Mouse (Mus musculus) brain, embryonic 18.5 days (tissue): ENCODE data around the gene Pdia5.

Experiments
- DNase-seq: peaks from one replicate; pipeline ENCODE4 v3.0.0-alpha.2; 2012; ENCODE audit warnings: low read depth, low spot score

Gene Pdia5

DNA sequence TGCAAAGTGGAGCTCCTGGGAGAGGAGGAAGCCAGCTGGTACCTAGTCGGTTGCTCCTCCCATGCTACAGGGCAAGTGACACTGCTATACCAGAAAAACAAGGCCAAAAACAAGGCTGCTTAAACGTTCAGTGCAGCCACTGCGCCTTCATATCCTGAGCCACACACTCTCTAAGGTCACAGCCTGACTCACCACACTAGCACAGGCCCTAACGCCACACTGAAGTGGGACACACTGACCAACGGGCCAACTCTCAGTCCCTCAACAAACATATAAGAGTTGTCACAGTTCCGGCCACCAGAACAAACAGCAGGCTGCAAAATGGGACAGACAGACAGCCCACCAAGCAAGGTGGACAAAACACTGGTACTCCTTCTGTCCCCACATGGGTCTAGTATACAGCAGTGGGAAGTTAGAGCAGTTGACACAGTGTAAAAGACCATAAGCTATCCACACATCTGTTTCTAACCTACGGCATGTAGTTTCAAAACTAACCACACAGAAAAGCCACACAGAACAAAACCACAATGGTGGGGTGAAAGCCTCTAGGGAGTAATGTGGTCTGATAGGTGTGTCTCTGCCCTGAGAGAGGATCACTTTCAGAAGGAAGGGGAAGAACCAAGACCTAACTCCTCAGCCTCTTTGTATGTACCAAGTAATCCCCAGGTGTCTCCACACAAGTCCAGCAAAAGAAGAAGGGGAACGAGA, 6.0 kb downstream of the Pdia5 start:
- DNase-seq: no peak

DNA sequence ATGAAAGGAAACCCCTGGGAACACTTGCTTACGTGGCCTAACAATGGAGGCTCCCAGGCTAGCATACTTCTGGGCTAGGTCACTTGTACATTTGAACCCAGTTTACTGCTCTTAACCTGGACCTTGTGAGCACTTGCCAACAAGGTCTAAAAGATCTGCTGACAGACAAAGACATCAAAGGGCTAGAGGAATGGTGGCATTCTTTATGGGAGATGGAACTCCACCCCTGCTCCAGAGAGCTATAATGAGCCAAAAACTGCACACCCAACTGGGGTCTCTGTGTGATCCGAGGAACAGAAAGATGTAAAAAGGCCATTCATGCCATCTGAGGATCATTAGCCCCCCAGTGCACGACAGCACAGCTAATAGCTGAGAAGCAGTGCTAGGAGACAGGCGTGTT, 6.6 kb downstream of the Pdia5 start:
- no peak for DNase-seq

DNA sequence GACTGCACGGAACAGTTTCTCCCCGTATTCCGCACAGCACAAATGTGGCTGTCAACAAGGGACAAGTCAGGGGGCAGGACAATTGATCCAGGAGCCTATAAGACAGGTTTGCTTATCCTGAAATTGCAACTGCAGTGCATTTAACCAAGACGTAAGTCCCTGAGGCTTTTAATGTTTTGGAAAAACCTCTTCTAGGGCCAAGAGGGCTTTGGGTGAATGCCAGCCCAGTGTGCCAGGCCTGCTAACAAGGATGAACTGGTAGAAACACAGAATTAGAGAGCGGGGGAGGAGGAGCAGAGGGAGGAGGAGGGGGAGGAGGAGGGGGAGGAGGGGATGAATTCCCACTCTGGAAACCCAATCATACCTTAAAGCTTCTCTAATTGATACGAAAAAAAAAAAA, 11.4 kb downstream of the Pdia5 start:
- DNase-seq: no peak

DNA sequence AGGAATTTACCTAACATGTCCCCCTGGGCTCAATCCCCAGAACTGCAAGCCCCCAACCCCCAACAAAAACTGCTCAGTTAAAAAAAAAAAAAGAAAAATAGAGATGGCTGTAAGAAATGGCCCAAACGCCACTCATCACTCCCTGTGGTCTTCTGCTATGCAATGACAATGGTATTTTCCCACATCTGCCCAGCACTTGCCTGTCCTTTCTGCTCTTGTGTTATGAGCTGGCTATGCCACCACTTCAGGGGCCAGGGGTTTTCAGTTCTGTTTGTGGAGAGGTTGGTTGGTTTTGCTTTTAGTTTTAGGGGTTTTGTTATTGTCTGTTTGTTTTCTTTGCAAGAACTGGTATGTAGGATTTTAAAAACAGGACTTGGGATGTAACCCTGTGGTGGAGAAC, 13.4 kb downstream of the Pdia5 start:
- DNase-seq: no peak

DNA sequence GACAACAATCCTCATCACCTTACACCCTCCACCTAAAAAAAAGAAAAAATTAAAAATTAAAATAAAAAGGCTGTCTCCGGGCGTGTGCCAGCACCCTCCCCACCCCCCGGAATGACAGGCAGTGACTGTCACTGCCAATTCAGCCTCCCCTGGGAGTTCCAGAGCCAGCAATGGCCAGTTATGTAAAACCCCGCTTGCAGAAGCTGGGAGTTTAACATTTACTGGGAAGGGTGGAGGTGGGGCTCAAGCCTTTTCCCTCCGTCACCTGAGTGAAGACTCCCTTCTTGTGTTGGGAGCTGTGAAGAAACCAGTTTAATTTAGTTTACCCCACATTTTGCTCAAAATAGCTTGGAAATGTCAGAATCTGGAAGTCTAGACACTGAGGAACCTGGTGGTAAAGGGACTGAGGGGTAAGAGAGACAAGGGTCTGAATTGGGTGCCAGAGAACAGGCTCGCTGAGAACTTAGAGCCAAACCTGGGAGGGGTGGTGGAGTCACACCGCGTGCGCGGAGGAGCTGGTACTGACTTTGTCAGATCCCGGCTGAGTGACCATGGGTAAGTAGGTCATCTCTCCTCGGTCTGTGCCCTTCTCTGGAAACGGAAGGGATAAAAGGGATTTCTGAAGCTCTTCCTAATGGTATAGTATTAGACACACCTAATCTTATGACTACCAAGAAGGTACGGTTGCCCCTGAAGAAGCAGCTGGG, 18.0 kb downstream of the Pdia5 start:
- DNase-seq: no peak

DNA sequence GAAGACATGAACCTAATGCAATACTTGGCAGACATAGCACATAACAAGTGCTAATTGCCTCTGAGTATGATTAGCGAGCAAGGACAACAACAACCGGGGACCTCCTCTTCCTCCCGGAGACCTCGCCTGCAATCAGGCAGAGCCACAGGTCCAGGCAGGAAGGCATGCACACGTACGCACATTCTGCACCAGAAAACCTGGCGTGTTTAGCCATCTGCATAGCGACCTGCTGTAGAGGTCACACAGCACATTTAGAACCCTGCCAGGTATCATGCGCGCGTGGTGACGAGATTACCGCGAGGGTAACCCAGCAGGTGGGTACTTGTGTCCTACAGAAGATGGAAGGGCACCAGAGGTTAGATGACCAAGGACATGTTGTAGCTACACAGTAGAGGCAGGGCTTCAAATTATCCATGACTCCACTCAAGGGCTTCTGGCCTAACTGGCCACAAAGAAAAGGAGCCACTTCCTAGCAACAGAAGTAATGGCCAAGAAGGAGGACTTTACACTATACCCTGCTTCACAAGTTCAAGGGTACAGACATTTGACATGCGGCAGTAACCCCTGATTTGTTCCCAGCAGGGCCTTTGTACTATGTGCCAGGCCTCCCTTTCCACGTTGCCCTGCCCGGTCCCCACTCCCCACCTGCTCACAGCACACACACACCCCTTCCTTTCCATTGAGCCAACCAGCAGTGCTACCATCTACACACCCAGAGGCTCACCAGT, 18.7 kb downstream of the Pdia5 start:
- no peak for DNase-seq

DNA sequence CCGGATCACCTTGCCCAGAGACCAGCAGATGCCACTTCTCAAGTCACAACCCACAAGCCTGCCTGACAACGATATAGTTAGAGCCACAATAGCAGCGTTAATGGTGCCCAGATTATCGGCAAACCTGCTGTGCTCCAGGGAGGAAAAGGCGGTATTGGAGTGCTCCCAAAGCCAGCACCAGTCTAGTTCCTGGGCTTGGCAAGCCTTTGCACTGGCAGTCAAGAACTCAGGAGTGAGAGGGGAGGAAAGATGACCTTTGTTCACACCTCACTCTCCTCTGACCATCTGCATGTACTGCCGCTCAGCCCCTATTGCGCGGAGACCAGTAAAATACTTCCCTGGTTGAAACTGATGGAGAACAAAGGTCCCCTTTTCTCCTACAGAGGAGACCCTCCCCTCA, 19.7 kb downstream of the Pdia5 start:
- DNase-seq: no peak

DNA sequence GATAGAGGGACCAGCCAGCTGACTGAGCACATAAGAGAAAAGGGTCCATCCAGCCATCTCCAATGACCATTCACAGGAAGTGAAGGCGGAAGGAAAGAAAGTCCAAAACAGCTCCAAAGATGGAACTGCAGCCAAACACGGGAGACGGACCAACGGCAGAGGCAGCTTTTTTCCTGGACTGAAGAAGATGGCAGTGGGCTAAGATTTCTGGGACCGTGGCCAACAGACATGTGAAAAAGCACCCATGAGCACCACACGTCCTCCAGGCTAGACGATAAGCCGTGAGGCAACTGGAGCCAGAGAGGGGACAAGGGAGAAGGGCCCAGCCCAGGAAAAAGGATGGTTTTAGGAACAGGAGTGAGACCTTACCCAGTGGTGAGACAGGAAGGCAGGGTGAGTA, 20.6 kb downstream of the Pdia5 start:
- DNase-seq: no peak

DNA sequence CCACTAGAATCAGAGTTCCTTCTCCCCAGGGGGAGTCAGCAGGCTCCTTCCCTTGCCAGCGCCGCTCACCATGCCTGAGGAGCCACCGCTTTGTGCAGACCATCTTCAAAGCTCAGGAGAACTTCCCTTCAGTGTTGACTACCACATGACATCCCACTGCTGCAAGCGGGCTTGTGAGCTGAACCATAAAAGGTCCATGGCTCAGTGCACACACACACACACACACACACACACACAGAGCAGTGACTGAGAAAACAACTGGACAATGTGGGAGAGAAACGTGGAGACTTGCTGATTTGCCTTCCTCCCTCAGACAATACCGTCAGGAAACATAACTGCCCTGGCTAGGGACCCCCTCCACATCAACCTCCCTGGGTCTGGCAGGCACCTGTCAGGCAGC, 21.7 kb downstream of the Pdia5 start:
- DNase-seq: no peak

DNA sequence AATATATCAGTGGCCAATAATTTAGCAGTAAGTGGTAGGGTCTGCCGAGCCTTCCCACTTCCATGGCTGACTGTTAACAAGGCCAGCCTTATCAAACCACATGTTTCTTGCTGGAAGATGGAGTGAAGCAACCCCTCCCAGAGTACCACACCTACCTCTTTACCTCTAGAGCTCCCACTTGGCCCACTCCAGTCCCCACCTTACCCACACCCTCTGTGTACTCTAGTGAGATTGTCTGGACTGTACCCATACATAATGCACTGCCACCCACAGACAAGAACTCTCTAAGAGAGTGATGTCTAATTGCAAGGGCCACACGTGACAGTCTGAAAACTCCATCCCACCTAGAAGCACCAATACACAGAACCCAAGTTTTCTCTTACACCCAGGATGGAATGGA, 23.6 kb downstream of the Pdia5 start:
- DNase-seq: no peak

DNA sequence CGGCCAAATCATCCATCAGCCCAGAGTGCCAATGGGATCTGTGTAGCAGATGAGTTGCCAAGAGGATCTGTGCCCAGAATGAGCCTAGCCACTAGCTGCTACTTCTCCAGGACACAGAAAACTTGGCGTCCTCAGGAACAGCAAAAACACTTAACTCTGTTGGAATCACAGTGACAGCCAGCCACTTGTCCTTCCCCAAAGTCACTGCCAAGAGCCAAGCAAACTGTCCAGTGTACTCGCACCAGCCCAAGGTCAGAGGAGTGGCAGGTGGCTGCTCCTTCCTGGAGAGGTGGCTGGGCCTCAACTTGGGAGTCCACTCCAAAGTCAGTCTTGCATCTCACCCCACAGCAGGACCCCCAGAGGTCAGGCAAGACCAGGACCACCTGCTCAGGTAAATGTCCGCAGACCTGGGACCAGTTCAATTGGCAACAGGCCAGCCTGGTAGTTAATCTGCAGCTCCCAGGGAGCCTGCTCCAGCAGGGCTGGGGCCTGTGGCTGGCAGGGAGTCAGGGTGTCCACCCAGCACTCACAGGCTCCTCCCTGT, 24.8 kb downstream of the Pdia5 start:
- no peak for DNase-seq

DNA sequence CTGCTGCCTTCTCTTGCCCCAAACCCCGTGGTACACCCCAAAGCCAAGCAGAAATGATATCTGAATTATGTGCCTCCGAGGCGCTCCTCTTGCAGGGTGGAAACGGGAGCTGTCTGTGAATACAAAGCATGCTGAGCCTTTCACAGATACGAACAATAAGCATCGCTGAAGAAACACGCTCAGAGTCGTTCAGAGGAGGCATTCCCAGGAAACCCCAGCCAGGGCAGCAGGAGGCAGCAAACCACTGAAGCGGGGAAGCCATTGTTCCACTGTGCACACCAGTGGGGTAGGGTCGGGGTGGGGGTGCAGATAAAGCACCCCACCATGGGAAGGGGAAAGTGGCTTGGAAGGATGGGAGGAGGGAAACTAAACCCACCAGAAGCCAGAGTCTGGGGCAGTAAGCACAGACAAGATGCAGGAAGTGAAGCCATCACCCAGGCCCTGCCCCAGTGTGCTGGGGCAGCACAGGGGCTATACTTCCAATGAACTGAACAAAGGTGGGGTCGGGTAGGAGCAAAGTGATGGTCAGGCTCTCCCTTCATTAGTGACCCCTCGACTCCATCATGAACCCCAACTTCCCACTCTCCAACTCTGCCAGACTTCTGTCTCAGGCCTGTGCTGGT, 25.9 kb downstream of the Pdia5 start:
- no peak for DNase-seq

DNA sequence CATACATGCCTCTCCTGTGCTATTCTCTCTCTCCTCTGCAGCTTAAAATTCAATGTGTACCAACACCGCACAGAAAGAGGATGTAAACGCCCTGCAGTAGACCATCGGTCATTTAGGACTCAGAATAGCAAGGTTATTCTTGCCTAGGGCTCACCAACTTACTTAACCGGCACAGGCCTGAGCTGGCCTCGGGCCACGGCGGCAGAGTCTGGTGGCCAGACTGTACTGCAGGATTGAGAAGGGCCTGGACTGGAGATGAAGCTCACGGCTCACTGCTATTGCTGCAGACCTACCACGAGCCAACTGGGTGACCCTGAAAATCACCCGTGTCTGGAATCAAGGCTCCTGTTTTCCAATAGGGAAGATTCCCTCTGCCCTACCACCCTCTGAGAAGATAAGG, 27.0 kb downstream of the Pdia5 start:
- no peak for DNase-seq

DNA sequence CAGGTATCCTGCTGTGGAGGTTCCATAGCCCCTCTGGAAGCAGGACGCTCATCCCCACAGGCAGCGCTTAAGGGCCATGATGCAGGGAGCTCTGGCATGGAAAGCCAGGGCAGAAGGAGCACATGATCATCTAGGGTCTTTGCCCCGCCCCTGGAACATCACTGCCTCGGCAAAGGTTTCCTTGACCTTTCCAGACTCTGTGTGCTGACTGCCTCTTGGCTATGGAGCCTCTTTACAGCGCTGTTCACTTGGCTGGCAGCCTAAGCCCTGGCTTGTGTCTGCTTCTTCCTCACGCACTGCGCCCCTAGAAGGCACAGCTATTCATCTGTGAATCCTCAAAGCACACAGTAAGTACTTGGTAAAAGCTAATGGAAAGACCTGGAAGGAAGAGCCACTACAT, 27.7 kb downstream of the Pdia5 start:
- no peak for DNase-seq

DNA sequence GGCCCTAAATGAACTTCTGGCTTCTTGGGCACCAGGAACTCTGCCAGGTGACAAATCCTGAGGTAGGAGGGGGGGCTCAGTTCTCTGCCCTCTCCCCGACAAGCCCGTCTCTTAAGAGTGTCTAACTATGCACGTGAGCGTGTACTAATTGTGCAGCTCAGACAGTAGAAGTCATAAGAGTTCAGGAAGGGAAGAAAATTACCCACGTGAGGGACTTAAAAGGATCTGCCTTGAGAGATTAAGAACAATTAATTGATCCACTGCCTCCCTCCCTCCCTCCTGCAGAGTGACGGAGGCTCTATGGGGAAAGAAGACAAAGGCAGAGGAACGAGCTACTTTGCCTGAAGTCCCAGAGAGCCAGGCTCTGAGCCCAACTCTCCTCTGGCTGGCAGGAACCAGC, 31.1 kb downstream of the Pdia5 start:
- no peak for DNase-seq

DNA sequence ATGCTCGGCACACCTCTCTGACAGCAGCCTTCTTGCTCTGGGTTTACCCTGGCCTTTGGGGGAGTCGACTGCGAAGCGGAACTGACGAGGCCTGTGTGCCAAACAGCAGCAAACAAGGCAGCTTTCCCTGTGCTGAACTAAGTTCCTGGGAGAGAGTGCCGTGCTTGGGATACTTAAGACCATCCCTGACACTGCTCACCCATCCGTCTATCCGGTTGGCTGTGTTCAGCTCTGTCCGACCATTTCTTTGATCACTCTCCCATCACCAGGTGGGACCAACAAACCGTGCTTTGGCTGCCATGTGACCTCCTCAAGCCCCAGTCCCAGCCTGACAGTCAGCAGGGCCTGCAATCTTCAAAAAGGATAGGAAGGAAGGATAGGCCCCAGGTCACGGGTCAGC, 32.4 kb downstream of the Pdia5 start:
- DNase-seq: no peak

DNA sequence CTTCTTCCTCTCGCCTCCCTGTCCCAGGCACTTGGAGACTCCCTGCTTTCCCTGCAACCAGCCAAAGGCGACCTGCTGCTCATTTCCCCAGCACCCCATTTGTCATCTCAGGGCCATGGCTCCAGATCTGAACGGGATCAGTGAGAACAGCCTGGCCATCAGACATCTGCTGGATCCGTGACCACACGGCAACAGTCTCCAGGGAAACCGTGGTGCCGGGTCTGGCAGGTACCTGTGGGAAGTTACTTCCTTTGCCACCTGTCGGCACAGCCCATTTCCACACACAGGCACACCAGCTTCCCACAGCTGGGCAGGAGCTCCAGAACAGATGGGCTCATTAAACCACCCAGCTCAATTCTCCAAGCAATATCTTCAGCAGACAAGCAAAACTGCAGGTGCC, 33.2 kb downstream of the Pdia5 start:
- no peak for DNase-seq

DNA sequence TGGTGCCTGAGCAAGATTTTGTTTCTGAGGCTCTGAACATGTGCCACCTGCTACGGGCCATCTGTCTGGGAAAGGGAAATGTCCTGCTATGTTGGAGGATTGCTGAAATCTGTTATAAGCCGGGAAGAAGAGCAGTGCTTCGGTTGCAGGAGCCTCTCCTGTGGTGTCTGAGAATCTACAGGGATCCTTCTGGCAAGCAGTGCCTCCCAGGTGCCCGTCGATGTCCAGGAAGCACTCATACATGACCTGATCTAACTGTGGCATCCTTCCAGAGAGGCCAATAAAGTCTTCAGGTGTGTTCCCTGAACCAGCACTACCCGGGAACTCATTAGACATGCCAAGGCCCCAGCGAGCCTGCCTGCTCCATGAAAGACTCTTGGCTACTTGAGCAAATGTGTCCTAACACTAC, 33.7 kb downstream of the Pdia5 start:
- no peak for DNase-seq

DNA sequence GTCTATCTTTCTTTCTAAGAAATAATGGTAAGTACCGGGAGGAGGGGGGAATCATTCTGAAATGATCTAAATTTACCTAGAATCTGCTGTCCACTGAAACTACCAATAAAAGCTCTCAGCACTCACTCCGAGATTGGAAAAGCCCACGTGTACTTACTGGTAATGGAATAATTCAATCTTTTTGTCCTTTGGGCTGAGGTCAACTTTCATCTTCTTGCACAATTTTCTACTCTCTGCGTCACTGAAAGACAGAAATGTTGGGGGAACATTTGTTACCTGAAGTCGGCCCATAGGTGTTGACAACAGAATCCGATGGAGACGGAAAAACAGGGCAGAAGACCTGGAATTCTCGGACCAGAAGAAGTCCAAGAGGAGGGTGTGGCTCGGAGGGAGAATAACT, 34.4 kb downstream of the Pdia5 start:
- DNase-seq: no peak

DNA sequence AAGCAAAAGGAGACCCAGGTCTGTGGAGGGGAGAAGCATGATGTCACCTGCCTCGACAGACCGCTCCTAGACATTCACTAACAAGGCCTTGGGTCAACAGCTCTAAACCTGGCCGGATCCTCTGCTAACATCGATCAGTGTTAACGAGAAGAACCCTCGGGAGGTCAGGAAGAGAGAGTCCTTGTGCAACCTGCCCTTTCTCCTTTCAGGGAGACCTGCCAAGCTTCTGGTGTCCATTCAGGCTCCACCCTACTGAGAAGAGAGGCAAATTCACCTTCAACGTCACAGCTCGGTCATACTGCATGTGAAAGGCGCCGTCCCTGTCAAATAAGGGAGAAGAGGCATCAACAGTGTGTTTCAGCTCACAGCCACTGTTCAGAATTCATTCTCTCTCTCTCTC, 34.9 kb downstream of the Pdia5 start:
- DNase-seq: no peak

DNA sequence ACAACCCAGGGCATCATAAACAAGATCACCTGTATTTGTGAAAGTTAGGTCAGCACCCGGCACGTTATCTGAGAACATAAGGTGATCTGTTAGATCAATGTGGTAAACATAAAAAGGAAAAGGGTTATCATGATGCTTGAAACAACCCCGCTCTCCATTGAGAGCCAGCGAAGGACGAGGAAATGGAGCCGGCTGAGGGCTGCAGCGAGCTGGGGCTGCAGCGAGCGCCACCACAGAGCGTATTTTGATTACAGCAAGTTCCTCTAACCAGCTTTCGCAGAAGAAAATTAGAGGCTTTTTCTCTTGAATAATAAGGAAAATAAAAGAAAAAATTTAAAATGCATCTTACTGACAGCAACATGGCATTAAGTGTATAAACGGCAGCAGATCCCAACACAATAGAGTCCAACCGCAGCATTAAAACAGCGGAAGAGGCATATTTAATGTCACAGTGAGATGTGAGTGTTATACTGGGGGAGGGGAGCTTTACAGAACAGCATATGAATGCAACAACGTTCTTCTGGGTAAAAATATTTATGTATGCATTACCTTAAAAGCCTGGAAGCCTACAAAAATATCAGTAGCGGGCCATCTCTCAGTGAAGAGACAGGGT, 40.5 kb downstream of the Pdia5 start:
- no peak for DNase-seq

DNA sequence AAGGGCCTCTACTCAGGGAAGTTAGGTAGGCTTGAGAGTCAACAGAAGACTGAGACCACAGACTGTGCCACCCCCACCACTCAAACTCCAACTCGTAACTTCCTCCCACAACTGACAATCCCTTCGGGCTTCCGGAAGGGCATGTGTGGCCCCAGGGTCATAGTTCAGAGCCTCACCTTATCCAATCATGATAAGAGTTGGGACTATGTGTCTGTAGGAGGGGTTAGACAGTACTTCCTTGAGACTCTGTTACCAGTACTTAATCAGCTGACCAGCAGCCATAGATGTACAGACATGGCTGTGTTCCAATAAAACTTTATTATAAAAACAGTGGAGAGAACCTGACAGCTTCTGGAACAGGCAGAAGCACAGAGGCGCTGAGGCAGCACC, 48.7 kb downstream of the Pdia5 start:
- DNase-seq: no peak
